Mouse (Mus musculus) v-Abl transformed pro-B cells (cell line): Measurements from ENCODE around the gene Orm1.

Experiments
- in situ Hi-C, 2 experiments: fragments of 400-800 bp; cut with MboI; formaldehyde crosslinking; loops; one replicate each; pipeline ENCODE4 v1.15.1; 2025; ENCODE audit not compliant: unreplicated experiment in 2 of 2

Orm1 gene

GRCm38 (mm10) chr4:63348524-63348923 is 4.2 kb downstream of the Orm1 start:
- in situ Hi-C loops = no loop called here

DNA sequence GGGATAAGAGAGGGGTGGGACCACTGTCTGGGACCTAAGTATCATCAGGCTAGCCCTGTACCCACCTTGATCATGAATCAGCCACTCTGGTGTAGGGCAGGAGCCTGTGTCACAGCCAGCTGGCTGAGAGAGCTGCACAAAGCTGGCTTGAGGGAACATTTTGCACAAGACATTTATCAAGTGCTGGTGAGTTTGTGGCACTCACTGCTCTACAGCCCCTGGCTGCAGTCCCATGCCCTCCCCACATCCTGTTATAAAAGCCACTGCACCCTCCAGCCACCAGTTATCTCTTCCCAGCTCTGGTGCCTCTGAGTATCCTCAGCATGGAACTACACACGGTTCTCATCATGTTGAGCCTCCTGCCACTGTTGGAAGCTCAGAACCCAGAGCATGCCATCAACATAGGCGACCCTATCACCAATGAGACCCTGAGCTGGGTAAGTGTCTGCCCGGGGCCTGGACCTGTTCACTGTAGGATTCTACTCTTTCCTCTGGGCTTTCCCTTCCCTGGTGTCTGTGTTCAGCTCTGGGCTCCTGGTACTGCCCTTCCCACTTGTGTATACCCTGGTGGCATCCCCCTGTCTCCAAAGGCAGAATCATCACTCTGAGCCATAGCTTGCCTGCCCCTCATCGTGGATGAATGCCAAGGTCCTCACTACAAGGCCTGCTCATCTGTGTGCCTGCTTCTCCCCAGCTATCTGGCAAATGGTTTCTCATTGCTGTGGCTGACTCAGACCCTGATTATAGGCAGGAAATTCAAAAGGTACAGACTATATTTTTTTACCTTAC is 11.7 kb downstream of the Orm1 start, which contains the start of gene Orm3:
Orm3 (plus strand) TSS at position 286 of the 789 bp plus-strand sequence.
- in situ Hi-C loops = no loop called here

GRCm38 (mm10) chr4:63356981-63357570 is 12.7 kb downstream of the Orm1 start:
- in situ Hi-C loops = no loop called here

DNA sequence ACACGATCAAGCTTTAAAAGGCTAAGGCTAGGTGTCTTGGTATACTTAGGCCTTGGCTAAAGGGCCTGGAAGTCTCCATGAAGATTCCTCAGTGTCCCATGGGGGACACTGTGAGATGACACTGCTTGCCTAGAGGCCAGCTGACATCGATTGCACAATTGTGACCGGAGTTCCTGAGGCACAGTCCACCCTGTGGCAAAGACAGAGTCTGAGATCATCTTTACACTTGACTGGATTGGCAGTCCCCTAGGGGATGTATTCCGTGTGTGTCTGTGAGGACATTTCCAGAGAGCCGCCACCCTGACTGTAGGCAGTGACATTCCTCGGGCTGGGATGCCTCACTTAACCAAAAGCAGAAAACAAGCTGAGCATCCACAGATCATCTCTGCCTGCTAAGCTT is 15.5 kb downstream of the Orm1 start:
- in situ Hi-C loops = loop anchor here (5.0 kb wide), 2 partner anchors 137 to 592 kb away; partner anchors contain the start of gene Whrn (in 1 of the 2)

GRCm38 (mm10) chr4:63362150-63362549 is 17.8 kb downstream of the Orm1 start, which contains the start of gene Orm2:
Gene Orm2, plus strand, starts transcription at chr4:63362449.
- in situ Hi-C loops = loop anchor here (5.0 kb wide), 2 partner anchors 135 to 590 kb away; partner anchors contain the start of gene Whrn (in 1 of the 2)

GRCm38 (mm10) chr4:63368577-63368976 is 24.2 kb downstream of the Orm1 start:
- in situ Hi-C loops = no loop called here

DNA sequence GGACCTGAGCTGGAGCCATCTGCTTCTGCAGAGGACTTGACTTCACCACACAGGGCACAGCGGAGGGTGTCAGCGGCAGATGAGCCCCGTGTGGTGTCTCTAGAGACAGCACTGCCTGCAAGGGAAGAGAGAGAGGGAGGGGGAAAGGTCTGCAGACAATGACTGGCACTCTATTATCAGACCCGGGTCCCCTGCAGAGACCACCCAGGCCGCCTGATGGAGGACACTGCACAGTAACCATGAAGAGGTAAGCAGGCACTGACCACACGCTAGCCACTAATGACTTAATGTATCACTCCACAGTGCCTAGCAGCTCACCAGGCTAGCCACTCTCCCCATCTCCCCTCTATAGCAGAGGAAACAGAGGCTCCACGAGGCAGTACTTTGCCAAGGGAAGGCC is 26.5 kb downstream of the Orm1 start:
- in situ Hi-C loops = loop anchor here (5.0 to 10.0 kb wide), 4 partner anchors 36 to 194 kb away; partner anchors contain the start of genes Tmem268 (in 1 of the 2) and Whrn (in 1 of the 2)

- in situ Hi-C loops = loop anchor here (5.0 to 10.0 kb wide), 4 partner anchors 35 to 193 kb away; partner anchors contain the start of genes Tmem268 (in 1 of the 2) and Whrn (in 1 of the 2)
Observed at GRCm38 (mm10) chr4:63371890-63372289, 27.5 kb downstream of the Orm1 start.

DNA sequence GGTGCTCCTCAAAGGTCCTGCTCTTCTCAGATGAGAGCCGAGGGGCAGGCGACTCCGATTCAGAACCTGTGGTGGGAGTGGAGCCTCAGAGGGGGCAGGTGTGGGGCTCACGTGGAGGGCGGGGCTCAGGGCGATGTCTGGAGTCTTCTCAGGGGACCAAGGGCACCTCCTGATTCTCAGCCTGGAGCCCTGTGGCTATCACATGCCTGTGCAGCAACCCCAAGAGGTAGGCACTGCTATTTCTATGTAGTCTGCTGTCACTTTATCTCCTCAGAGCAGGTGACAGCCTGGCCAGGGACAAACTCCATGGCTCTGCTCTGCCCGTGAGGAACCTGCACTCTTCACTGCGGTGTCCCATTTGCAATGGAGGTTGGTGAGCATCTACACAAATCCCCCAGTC is 29.0 kb downstream of the Orm1 start:
- in situ Hi-C loops = loop anchor here (5.0 to 10.0 kb wide), 4 partner anchors 34 to 191 kb away; partner anchors contain the start of genes Tmem268 (in 1 of the 2) and Whrn (in 1 of the 2)

- in situ Hi-C loops = loop anchor here (5.0 to 10.0 kb wide), 4 partner anchors 33 to 190 kb away; partner anchors contain the start of genes Tmem268 (in 1 of the 2) and Whrn (in 1 of the 2)
Observed at GRCm38 (mm10) chr4:63374331-63374730, 30.0 kb downstream of the Orm1 start.

DNA sequence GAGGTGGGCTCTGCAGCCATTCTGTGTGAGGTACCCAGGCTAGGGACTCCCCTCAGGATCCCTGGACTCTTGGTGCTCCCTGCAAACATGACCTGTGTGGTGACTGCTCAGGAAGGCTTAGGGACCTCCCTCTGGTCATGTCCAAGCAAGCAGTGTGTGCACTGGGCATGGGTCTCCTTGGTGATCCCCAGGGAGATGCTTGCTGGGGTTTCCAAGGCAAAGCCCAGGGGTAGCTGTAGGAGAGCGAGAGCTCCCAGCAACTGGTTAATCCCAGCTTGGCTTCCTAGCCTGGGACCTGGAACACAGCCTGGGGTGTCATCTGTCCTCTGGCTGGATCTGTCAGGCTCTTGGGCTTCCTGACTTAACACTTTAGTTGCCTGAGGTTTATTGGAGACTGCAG is 31.0 kb downstream of the Orm1 start:
- in situ Hi-C loops = loop anchor here (10.0 to 25.0 kb wide), 3 partner anchors 189 to 1038 kb away; partner anchors contain the start of genes Fkbp15 (in 1 of the 2) and Slc31a1 (in 1 of the 2)

- in situ Hi-C loops = loop anchor here (10.0 to 25.0 kb wide), 3 partner anchors 187 to 1040 kb away; partner anchors contain the start of genes Fkbp15 (in 1 of the 2) and Slc31a1 (in 1 of the 2)
Observed at GRCm38 (mm10) chr4:63377483-63377882, 33.1 kb downstream of the Orm1 start.

DNA sequence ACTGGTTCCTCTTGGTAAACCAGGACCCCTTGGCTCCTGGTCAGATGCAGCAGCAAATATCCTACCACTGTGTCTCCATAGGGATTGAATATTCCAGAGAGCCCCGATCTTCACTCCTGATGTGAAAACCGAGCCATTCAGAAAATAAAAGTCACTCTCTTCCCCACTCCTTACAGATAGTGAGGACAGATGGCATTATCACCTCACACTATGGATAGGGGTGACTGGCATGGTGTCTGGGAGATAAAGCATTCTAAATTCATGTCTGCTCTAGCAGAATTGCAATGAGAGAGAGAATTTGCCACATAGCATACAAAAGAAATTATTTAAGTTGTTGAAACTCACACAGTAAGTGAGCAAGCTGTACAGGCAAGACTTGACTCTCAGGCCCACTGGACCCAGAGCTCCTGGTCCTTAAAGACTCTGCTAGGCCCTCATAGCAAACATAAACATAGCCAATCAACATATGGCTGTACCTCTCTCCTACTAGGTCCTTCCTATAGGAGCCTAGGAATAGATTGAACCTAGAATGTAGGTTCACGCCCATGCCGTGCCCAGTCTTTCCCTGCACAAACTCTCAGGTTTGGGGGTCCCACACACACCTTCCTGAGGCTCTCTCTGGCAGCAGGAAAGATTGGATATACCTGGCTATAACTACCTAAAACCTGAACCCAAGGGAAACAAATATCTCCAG is 38.5 kb downstream of the Orm1 start:
- in situ Hi-C loops = loop anchor here (25.0 kb wide), 2 partner anchors 1021 to 1046 kb away; partner anchors contain the start of genes Fkbp15 (in 1 of the 2) and Slc31a1 (in 1 of the 2)

GRCm38 (mm10) chr4:63383474-63383873 is 39.1 kb downstream of the Orm1 start:
- in situ Hi-C loops = loop anchor here (25.0 kb wide), 2 partner anchors 1021 to 1046 kb away; partner anchors contain the start of genes Fkbp15 (in 1 of the 2) and Slc31a1 (in 1 of the 2)

DNA sequence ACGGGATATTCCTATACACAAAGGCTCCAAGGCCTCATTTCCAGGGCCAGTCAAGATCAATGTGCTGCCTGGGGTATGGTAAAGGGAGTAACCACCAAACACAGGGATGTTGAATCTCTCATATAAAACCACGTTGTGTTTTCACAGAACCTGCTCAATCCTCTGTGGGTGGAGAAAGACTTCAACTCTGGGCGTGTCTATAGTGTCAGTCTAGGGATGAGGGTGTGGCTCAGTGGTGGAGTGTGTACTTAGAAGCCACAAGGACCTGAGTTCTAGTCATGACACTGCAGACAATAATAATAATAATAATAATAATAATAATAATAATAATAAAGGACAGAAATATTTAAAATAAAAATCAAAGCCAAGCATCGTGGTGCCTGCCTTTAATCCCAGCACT is 39.9 kb downstream of the Orm1 start:
- in situ Hi-C loops = loop anchor here (25.0 kb wide), 2 partner anchors 1022 to 1047 kb away; partner anchors contain the start of genes Fkbp15 (in 1 of the 2) and Slc31a1 (in 1 of the 2)

GRCm38 (mm10) chr4:63385253-63385652 is 40.9 kb downstream of the Orm1 start:
- in situ Hi-C loops = loop anchor here (25.0 kb wide), 2 partner anchors 1023 to 1048 kb away; partner anchors contain the start of genes Fkbp15 (in 1 of the 2) and Slc31a1 (in 1 of the 2)

GRCm38 (mm10) chr4:63385784-63386183 is 41.4 kb downstream of the Orm1 start:
- in situ Hi-C loops = loop anchor here (25.0 kb wide), 2 partner anchors 1023 to 1048 kb away; partner anchors contain the start of genes Fkbp15 (in 1 of the 2) and Slc31a1 (in 1 of the 2)

GRCm38 (mm10) chr4:63388029-63388428 is 43.7 kb downstream of the Orm1 start:
- in situ Hi-C loops = loop anchor here (25.0 kb wide), 2 partner anchors 1026 to 1051 kb away; partner anchors contain the start of genes Fkbp15 (in 1 of the 2) and Slc31a1 (in 1 of the 2)

GRCm38 (mm10) chr4:63389121-63389886 is 44.9 kb downstream of the Orm1 start:
- in situ Hi-C loops = loop anchor here (25.0 kb wide), 2 partner anchors 1027 to 1052 kb away; partner anchors contain the start of genes Fkbp15 (in 1 of the 2) and Slc31a1 (in 1 of the 2)
